Mouse (Mus musculus): ENCODE measurements around the gene Tbc1d1. TPM values are rescaled to one million over a fixed set of nuclear protein-coding genes. Genes with fewer than 3 reads are reported as not detected.

Gene Tbc1d1
- polyA plus RNA-seq, 1 experiment = 3.8 TPM

GRCm38 (mm10) chr5:64340366-64340765 is 184.3 kb downstream of the Tbc1d1 start:
- H3K4me3 ChIP-seq (replicated peaks) = no peak overlapping the region
- H3K9me3 ChIP-seq = no peaks in the 10 kb centered on the region
- TF ChIP-seq FLI1 (IDR thresholded peaks at IDR 0.05; ENCODE audit: low read length) (no peak), GATA1 (IDR thresholded peaks at IDR 0.05; ENCODE audit: borderline replicate concordance, low read length) (no peak)
- H3K4me1 ChIP-seq = peaks cover 75% of the 10 kb centered on the region
- H3K36me3 ChIP-seq (replicated peaks; ENCODE audit: low read length) = peaks cover 60% of the 10 kb centered on the region
- H3K27me3 ChIP-seq (replicated peaks) = no peaks in the 10 kb centered on the region

DNA sequence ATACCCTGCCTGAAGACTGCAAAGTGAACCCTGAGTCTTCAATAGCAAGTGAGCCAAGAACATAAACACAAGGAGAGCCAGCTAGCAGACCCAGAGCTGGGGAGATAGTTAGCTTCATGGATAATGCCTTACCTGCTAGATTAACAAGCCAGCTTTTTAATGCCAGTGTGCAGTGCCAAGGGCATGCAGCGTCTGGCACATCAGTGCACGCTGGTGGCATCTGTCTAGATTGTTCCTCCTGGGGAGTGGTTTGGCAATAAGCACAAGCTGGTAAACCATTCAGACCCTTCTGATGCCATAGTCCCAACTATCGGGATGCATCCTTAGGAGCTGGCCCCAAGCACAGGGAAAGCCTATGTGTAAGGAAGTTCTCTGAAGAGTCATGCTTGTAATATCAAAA is 185.6 kb downstream of the Tbc1d1 start:
- no peaks in the 10 kb centered on the region for H3K9me3 ChIP-seq
- TF ChIP-seq FLI1 (IDR thresholded peaks at IDR 0.05; ENCODE audit: low read length) = no peak
- TF ChIP-seq GATA1 (IDR thresholded peaks at IDR 0.05; ENCODE audit: borderline replicate concordance, low read length) = no peak
- H3K27me3 ChIP-seq (replicated peaks) = no peaks in the 10 kb centered on the region
- peaks cover 67% of the 10 kb centered on the region for H3K4me1 ChIP-seq
- peaks cover 64% of the 10 kb centered on the region for H3K36me3 ChIP-seq (replicated peaks; ENCODE audit: low read length)
- H3K4me3 ChIP-seq (replicated peaks) = no peak overlapping the region

- H3K4me1 ChIP-seq = peaks cover 63% of the 10 kb centered on the region
- no peaks in the 10 kb centered on the region for H3K27me3 ChIP-seq (replicated peaks)
- H3K36me3 ChIP-seq (replicated peaks; ENCODE audit: low read length) = peaks cover 63% of the 10 kb centered on the region
- TF ChIP-seq FLI1 (IDR thresholded peaks at IDR 0.05; ENCODE audit: low read length) = no peak
- no peak for TF ChIP-seq GATA1 (IDR thresholded peaks at IDR 0.05; ENCODE audit: borderline replicate concordance, low read length)
- H3K4me3 ChIP-seq (replicated peaks) = no peak overlapping the region
- no peaks in the 10 kb centered on the region for H3K9me3 ChIP-seq
Observed at GRCm38 (mm10) chr5:64342138-64342537, 186.0 kb downstream of the Tbc1d1 start.

- Histone ChIP-seq H3K4me1 (peaks cover 46% of the 10 kb centered on the region), H3K36me3 (replicated peaks; ENCODE audit: low read length) (peaks cover 70% of the 10 kb centered on the region), H3K4me3 (replicated peaks) (peak overlapping the region; percentile 8), H3K9me3 (no peaks in the 10 kb centered on the region), H3K27me3 (replicated peaks) (no peaks in the 10 kb centered on the region)
- TF ChIP-seq FLI1 (IDR thresholded peaks at IDR 0.05; ENCODE audit: low read length) (no peak), GATA1 (IDR thresholded peaks at IDR 0.05; ENCODE audit: borderline replicate concordance, low read length) (no peak)
Observed at GRCm38 (mm10) chr5:64343972-64344700, 188.0 kb downstream of the Tbc1d1 start.

- TF ChIP-seq FLI1 (IDR thresholded peaks at IDR 0.05; ENCODE audit: low read length) = no peak
- no peak for TF ChIP-seq GATA1 (IDR thresholded peaks at IDR 0.05; ENCODE audit: borderline replicate concordance, low read length)
- Histone ChIP-seq H3K4me3 (replicated peaks) (no peak overlapping the region), H3K9me3 (no peaks in the 10 kb centered on the region), H3K27me3 (replicated peaks) (no peaks in the 10 kb centered on the region), H3K4me1 (peaks cover 35% of the 10 kb centered on the region), H3K36me3 (replicated peaks; ENCODE audit: low read length) (peaks cover 77% of the 10 kb centered on the region)
Observed at GRCm38 (mm10) chr5:64345181-64345735, 189.2 kb downstream of the Tbc1d1 start.

DNA sequence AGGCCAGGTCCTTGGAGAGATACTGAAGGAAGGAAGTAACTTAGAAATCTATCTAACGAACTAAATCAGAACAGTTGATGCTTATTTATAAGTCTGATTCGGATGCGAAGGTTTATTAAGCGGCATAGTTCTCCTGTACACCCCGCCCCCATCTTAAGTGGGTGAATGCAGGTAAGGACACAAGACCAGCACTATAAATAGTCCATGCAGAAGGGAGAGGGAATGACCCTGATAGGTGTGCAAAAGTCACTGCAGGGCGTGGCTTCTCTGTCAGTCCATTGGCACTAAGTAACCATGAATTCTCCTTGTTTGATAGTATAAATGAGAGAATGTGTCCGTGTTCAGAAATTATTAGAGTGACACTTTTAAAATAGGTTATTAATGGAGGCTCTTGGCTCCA is 189.7 kb downstream of the Tbc1d1 start:
- no peak for TF ChIP-seq GATA1 (IDR thresholded peaks at IDR 0.05; ENCODE audit: borderline replicate concordance, low read length)
- TF ChIP-seq FLI1 (IDR thresholded peaks at IDR 0.05; ENCODE audit: low read length) = no peak
- Histone ChIP-seq H3K4me3 (replicated peaks) (no peak overlapping the region), H3K9me3 (no peaks in the 10 kb centered on the region), H3K27me3 (replicated peaks) (no peaks in the 10 kb centered on the region), H3K4me1 (peaks cover 31% of the 10 kb centered on the region), H3K36me3 (replicated peaks; ENCODE audit: low read length) (peaks cover 82% of the 10 kb centered on the region)

- H3K36me3 ChIP-seq (replicated peaks; ENCODE audit: low read length) = peaks cover 85% of the 10 kb centered on the region
- no peak overlapping the region for H3K4me3 ChIP-seq (replicated peaks)
- H3K4me1 ChIP-seq = peaks cover 28% of the 10 kb centered on the region
- no peaks in the 10 kb centered on the region for H3K27me3 ChIP-seq (replicated peaks)
- H3K9me3 ChIP-seq = no peaks in the 10 kb centered on the region
- TF ChIP-seq FLI1 (IDR thresholded peaks at IDR 0.05; ENCODE audit: low read length) = no peak
- no peak for TF ChIP-seq GATA1 (IDR thresholded peaks at IDR 0.05; ENCODE audit: borderline replicate concordance, low read length)
Observed at GRCm38 (mm10) chr5:64346343-64346885, 190.3 kb downstream of the Tbc1d1 start.

DNA sequence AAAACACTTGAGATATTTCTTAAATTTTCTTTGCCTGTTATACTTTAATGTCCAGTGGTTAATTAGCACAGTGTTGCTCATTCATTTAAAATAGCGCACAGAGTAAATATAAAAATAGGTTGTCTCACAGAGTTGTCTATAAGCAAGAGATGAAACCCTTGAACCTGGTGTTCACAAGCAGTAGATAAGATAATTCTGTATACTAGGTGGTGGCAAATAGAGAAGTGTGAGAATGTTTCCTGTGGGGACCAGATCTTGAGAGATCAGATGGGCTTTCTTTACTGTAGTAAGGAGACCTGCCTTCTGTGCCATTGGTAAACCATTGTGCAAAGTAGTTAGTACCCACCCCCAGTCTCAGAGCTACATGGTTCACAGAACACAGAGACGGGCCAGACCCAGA is 192.1 kb downstream of the Tbc1d1 start:
- Histone ChIP-seq H3K4me3 (replicated peaks) (no peak overlapping the region), H3K36me3 (replicated peaks; ENCODE audit: low read length) (peaks cover 80% of the 10 kb centered on the region), H3K27me3 (replicated peaks) (no peaks in the 10 kb centered on the region), H3K4me1 (peaks cover 22% of the 10 kb centered on the region), H3K9me3 (no peaks in the 10 kb centered on the region)
- TF ChIP-seq GATA1 (IDR thresholded peaks at IDR 0.05; ENCODE audit: borderline replicate concordance, low read length) (no peak), FLI1 (IDR thresholded peaks at IDR 0.05; ENCODE audit: low read length) (no peak)

- Histone ChIP-seq H3K27me3 (replicated peaks) (no peaks in the 10 kb centered on the region), H3K4me1 (peaks cover 16% of the 10 kb centered on the region), H3K9me3 (no peaks in the 10 kb centered on the region), H3K36me3 (replicated peaks; ENCODE audit: low read length) (peaks cover 76% of the 10 kb centered on the region), H3K4me3 (replicated peaks) (no peak overlapping the region)
- TF ChIP-seq FLI1 (IDR thresholded peaks at IDR 0.05; ENCODE audit: low read length) = no peak
- TF ChIP-seq GATA1 (IDR thresholded peaks at IDR 0.05; ENCODE audit: borderline replicate concordance, low read length) = no peak
Observed at GRCm38 (mm10) chr5:64348780-64349179, 192.7 kb downstream of the Tbc1d1 start.

- H3K9me3 ChIP-seq = no peaks in the 10 kb centered on the region
- H3K4me1 ChIP-seq = no peaks in the 10 kb centered on the region
- no peaks in the 10 kb centered on the region for H3K27me3 ChIP-seq (replicated peaks)
- TF ChIP-seq FLI1 (IDR thresholded peaks at IDR 0.05; ENCODE audit: low read length) = no peak
- H3K4me3 ChIP-seq (replicated peaks) = no peak overlapping the region
- H3K36me3 ChIP-seq (replicated peaks; ENCODE audit: low read length) = peaks cover 48% of the 10 kb centered on the region
Observed at GRCm38 (mm10) chr5:64351968-64352367, 195.9 kb downstream of the Tbc1d1 start.

All from megakaryocyte, embryonic 14.5 days (primary cell).